Mouse (Mus musculus): Measurements from ENCODE around the gene Nfkbia.

Nfkbia gene

DNA sequence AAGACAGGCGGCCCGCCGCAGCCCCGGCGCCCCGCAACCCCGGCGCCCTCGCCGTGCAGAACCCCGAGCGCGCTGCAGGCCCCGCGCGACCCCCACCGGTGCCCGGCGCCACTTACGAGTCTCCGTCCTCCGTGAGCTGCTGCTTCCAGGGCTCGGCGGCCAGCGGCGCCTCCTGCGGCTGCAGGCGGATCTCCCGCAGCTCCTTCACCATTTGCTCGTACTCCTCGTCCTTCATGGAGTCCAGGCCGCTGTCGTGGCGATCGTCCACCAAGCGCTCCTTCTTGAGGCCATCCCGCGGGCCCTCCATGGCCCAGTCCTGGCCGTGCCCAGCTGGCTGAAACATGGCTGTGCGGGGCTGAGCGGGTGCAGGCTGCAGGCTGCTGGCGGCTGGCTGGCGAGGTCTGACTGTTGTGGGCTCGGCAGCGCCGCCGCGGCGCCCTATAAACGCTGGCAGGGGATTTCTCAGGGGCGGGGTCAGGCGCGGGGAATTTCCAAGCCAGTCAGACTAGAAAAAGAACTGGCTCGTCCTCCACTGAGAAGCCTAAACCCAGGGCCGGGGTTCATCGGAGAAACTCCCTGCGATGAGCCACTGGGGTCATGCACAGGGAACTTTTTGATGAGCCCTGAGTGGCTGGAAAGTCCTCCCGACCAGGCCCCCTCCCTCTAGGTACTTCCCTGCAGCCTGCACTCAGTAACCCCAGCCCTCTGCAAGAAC is at the start of gene Nfkbia:
Gene Nfkbia, minus strand, starts transcription at position 464 of the 715 bp plus-strand sequence.
- peak; percentile 92 for DNase-seq (ENCODE audit: low read depth, low spot score)

DNA sequence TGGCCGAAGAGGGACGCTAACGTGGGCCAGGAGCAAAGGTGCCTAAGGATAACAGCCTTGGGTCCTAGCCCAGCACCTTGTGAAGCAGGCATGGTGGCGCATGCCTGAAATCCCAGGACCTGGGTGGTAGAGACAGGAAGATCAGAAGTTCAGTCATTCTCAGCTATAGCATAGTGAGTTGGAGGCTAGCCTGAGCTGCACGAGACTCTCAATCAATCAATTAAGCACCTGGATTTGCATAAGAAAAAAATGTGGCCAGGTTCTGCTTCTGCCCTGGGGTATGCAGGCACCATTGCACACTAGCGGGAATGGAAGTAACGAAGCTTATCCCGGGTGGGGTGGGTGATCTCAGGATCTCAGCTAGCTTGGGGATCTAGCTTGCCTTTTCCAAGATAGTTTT is 46.7 kb upstream of the Nfkbia start:
- DNase-seq (ENCODE audit: low read depth, low spot score) = no peak

DNA sequence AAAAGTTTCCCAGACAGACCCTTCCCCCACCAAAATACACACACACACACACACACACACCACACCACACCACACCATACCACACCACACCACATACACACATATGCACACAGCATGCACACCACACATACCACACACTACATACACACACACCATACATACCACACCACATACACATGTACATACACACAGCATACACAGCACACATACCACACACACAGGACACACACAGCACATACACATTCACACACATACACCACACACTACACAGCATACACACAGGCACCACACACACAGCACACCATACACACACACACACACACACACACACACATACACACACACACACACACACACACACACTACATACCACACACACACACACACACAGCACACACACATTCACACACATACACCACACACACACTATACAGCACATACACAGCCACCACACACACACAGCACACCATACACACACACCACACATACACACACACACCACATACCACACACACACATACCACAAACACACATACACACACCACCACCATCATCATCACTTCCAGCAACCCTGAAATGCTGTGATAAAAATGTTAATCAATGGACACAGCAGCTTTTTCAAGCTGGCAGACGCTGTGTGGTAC is 46.0 kb upstream of the Nfkbia start:
- no peak for DNase-seq (ENCODE audit: low read depth, low spot score)

DNA sequence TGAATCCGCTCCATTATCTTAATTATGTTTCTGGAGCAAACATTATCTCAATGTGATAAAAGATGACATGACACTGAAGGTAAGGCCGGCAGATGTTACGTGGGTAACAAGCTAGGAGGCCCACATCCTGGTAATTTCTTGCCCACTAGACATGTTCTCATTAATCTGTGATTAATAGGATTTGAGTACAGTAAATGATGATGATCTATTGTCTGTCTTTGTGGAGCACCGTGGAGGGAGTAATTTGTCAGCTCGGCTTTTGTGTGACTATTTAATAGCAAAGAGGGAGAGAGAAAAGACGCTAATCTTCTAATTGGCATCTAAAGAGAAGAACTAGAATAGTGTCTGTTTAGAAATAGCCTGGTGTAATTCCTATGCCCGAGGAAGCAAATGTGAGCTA is 45.3 kb upstream of the Nfkbia start:
- DNase-seq (ENCODE audit: low read depth, low spot score) = no peak

DNA sequence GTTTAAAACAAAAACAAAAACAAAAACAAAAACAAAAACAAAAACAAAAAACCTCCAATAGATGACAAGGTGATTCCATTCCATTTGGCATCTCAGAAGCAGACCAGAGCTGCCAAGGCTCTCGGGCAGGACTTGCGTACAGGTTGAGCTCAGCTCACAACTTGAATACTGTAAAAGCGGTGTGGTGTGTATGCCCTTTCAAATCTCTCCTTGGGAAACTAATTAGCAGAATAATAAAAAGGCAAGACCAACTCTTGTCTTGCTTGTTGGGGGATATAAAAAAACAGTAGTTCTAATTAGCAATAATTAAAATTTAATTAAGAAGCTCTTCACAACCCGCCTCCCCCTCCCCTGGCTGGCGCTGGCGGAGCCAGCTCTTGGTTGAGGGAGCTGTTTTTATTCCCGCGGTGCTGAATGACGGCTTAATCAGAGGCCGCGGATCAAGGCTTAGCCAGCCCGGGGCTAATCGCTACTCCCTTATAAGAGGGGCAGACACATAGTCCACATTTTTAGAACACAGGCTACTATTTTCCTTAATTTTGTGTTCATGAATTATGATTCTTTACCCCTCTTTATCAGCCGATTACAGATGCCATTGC is 44.2 kb upstream of the Nfkbia start:
- no peak for DNase-seq (ENCODE audit: low read depth, low spot score)

DNA sequence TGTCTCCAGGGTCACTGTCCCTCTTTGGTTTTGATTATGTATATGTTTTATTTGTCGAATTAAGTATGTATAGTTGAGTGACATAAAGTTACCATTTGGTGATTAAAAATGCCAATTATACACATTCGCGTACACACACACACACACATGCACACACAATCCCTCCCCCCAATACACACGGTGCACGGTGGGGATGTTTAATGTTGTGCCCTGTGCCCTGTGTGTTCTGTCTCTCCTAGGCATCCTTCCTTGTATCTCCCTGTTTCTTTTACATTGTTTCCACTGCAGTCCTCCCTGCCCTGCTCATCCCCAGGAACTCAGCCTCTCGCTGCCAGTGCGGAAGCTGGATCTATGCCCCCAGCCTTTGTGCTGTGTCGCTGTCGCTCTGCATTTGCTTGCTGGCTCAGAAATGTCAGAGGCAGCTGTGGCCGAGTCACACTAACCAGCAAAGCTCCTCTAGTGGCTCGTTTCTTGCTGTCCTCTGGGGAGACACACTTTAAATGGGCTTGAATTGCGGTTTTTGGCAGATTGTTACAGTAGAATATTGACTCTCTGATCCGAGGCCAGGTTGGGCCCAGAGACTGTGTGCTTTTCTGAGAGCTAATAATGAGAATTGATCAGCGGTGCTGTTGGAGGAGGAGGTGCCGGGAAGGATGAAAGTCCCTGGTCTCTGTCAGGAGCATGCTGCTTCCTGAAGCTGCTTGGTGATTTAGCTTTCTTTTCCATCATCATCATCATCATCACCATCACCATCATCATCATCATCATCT is 34.7 kb upstream of the Nfkbia start:
- no peak for DNase-seq (ENCODE audit: low read depth, low spot score)

DNA sequence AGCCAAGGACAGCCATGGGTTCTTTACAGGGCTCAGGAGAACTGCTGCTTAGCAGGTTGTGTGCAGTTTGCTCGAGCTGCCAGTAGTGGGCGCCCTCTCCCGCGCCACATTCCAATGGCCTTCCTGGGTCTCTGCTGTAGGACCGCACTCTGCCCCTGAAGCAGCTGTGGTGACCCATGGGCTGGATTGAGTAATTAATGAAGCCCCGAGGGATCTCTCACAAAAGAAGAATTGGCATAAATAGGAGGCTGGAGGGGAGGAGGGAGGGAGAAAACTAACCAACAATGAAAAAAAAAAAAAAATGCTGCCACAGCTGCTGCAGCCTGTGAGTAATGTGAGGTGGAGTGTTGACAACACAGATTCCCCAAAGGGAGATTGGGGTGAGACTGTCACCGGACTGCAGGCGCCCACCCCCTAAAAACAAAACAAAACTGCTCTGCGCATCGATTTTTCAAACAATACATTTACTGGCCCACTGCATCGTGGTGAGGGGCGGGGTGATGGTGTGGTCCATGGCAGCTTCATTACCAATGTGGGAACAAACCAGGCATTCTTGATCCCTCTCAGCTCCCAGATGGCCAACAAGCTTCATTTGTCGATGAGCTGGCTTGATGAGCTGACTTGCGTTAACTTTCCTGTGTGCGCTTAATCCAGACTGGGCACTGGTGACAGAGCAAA is 25.8 kb upstream of the Nfkbia start:
- DNase-seq (ENCODE audit: low read depth, low spot score) = peak; percentile 58

DNA sequence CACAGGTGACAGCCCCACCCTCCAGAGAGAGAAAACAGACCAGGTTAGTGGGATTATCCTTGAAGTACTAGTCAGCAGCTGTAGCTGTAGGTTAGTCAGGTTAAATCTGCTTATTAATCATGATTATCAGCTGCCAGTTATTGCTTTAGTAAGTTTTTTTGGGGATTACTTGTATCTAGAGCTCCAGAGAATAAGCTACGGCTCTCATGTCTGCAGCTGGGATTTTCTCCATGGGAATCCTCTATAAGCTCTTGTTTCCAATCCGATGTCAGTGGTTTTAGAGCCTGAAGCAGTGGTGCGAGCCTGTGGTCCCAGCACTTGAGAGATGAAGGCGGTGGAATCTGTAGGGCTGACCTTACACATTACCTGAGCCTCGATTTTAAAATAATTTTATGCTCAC is 16.4 kb upstream of the Nfkbia start:
- no peak for DNase-seq (ENCODE audit: low read depth, low spot score)

DNA sequence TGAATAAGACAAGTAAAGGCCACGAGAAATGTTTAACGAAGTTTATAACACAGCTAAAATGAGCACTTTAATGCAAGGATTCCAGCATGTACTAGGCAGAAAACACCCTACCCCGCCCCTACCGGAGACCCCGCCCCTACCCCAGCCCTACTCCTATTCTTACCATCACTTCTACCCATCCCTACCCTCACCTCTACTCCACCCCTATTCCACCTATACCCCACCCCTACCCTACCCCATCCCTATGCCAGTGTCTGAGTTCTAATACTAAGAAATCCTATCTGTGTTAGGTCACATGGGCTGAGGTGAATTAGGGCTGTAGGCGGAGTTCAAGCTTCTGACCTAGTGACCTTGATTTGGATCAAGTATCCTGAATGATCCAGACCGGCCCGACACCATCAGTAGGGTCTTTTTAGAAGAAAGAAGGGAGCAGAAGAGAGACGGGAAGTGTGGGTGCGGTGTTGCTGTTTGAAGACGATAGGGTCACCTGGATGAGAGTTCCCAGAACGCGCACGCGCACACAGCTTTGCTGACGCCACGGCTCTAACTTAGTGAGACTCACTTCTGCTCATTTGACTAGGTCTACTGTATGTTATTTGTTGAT is 15.0 kb upstream of the Nfkbia start:
- DNase-seq (ENCODE audit: low read depth, low spot score) = no peak

DNA sequence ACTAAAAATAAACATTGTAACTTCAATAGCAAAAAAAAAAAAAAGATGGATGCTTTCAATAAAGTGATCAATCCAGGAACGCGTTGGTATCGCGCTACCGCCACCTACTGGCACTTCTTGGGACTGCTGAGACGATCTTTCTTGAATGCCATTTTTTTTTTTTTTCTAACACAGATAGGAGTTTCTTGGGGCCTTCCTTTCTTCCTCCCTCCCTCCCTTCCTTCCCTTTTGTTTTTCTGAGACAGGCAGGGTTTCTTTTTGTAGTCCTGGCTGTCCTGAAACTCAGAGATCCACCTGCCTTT is 13.5 kb upstream of the Nfkbia start:
- peak; percentile 88 for DNase-seq (ENCODE audit: low read depth, low spot score)

DNA sequence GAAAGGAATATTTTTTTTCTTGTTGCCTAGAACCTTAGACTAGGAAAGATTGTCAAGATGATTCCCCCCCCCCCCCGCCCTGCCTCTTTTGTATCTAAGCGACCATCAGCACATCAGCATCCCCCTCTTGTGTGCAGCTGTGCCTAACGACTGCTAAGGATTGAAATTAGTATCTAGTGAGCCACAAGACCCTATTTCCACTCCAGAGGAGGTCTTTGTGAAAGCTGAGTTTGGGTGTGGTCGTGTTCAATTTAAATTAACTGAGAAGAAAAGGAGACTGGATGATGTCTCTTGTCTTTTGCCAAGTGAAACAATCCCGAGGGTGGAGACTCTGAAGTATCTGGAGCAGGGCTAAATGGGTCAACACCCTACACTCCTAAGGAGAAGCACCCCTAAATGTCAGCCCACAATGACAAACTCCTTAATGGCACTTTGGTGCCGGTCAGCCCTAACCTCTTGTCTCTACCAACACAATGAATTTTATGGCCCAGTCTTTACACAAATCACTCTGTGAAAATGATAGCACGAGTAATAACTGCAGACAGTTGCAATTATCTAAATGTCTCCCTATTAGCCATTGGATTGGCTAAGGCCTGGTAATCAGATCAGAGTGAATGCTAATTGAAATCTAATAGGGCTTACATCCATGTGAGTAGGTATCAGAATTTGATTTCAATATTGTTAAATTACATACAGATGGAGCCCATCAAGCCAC is 13.0 kb upstream of the Nfkbia start:
- DNase-seq (ENCODE audit: low read depth, low spot score) = no peak

DNA sequence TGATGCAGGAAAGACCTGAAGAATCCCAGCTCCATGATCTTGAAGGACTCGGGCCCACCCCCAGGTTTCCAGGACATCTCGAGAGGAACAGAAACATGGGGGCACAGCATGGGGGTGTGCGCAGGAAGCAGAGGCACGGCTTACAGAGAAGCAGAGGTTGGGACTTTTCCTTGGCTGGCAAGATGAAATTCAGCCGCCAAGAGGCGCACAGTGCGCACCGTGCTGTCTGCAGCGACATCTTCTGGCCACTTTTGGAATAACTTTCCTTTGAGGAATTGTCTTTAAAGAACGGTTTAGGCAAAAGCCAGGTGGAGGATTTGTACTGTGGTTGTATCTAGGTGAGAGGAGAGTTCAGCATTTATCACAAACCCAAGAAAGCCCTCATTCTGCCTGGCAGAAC is 6.6 kb upstream of the Nfkbia start:
- DNase-seq (ENCODE audit: low read depth, low spot score) = peak; percentile 84

DNA sequence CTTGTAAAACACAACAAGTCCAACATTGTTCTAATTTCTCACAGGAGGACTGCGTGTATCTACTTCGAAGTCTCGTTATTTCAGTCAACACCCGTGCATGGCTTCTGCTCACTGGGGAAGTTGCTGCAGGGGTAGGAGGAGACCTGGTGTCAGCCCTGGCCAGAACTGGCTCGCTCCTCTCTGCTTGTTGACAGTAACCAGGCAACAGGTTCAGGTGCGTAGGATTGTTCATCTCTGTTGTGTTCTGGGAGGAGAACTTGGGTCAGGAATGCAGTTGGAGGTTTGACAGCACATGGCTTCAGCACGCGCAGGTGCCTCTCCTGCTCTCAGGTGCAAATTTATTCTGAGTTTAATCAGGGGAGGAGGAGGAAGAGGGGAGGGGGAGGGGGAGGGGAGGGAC is 5.3 kb upstream of the Nfkbia start:
- no peak for DNase-seq (ENCODE audit: low read depth, low spot score)

DNA sequence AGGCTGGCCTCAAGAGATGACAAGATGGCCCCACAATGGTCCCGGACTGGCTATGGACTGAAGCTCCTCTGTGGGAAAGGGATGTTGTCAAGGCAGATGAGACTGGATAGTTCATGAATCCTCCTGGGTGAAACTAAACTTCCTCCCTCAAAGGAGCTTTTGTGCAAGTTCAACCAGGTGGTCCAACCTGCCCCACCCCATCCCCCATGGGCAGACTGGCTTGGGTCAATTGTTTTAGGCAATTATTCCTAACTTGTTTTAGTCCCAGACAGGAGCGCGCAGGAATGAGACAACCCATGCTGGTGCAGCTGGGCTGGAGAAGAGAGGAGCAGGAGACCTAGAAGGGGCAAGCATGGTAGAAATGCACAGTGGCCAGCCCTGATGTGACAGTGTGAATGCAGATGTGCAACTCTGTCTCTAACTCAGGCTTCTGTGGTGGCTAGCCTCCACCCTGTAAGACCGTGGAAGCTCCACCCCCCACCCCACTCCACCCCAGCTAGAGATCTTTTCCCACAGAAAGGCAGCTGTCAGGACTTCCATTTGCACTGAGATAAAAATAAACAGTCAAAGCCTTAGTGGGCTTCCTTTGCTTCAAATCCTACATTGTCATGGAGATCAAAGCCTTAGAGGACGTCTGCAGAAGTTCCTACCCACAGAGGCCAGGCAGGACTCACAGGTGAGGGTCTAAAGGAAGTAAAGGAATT is 3.6 kb upstream of the Nfkbia start:
- no peak for DNase-seq (ENCODE audit: low read depth, low spot score)

DNA sequence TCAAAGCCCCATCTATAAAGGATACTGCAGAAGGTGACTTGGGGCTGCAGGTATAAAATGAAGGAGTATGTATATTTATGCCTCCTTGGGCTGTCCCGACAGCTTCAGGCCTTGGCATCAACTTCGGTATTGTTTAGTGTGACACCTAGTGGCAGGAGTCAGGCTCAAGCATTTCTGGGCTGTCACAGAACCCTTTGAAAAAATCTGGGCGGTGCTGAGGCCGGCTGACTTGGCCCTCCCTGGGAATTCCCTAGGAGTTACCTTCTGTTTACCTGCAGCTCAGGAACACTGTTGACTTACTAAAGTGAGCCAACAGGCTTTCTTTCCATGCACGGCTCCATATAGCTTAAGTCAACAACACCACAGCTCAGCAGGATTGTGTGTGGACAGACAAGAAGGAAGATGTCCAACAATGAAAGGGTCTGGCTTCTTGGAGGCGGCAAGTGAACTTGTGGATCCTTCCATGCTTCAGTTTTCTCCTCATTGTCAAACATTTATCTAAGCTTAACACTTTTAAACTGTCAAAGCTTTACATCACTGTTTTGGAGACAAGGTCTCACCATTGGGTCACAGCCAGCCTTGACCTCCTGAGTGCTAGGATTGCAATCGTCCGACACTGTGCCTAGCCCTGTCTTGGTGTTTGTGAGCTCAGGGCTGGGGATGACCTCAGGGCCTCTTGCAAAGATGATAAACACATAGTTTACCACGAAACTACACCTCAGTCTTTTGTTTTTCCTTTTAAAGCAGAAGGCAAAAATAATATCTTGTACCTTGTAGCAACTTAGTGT is 2.9 kb upstream of the Nfkbia start:
- DNase-seq (ENCODE audit: low read depth, low spot score) = peak; percentile 91

DNA sequence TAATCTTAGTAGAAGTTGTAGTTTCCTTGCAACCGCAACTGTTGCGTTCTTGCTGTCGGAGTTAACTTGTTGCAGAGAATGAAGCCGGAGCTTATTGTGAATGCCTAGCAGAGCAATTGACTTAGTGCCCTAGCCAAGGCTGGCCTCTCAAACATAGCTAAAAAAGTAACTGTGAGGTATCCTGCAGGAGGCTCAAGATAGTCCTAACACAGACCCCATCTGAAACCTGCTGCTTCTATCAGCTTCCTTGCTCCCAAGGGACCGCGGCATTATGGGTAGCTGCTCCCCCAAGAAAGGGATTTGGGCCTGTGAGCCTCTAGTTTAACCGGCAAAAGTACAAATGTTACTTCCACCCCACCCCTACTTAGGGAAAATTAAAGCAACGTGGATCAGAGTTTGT is 934 bp upstream of the Nfkbia start:
- no peak for DNase-seq (ENCODE audit: low read depth, low spot score)

DNA sequence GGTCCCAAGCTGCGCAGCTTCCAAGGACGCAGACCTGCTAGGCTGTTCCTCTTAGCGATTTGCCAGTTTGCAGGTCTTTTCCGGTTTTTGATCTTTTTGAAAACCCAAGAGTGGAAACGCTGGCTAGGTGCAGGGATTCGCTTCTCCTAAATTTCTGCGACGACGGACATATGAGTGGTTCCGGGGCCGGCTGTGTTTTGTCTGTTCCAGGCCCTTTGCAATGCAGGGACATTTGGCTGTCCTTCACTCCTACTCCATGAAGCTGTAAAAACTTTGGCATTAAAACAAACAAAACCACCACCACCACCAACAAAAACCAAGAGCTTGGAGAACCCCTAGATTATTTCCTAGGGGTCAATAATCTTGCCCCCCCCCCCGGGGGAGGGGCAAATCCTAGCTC is 494 bp upstream of the Nfkbia start:
- DNase-seq (ENCODE audit: low read depth, low spot score) = peak; percentile 29

DNA sequence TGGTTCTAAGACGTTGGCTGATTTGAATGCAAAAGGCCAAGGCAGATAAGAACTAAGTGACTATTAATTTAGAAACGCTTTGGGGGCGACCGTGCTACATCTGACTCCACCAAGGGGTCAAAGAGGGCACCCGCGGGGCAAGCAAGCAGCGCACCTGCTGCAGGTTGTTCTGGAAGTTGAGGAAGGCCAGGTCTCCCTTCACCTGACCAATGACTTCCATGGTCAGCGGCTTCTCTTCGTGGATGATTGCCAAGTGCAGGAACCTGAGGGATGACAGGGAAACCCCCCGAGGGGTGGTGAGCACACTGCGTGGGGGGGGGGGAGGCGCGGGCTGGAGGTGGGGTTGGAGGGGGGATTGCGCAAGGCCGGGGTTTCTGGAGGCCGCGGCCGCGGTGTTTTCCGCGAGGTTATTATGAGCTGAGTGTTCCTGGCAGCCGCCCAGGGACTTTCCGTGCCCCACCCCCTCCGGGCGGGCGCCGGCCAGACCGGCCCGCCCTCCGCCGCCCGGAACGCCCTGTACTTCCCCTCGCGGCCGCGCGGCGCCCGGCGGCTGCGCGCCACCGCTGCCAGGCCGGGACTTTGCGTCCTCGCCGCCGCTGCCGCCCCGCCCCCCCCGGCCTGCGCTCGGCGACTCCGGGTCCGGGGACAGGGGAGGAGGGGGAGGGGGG is 797 bp downstream of the Nfkbia start:
- peak; percentile 91 for DNase-seq (ENCODE audit: low read depth, low spot score)

Data from 3T3-L1 (cell line).